Mouse (Mus musculus): ENCODE results near the gene Xrcc1. TPM values are rescaled to one million over a fixed set of nuclear protein-coding genes. Genes with fewer than 3 reads are reported as not detected.

Gene Xrcc1
- polyA plus RNA-seq, 1 experiment from 2014 or later: 17.9 TPM

- H3K27ac ChIP-seq (ENCODE audit: low read depth): no peak overlapping the region
- no peak overlapping the region for H3K9ac ChIP-seq (replicated peaks)
- no peak for ATAC-seq
- H3K4me3 ChIP-seq (ENCODE audit: low read depth, low read length): no peak overlapping the region
- H3K27me3 ChIP-seq (ENCODE audit: insufficient read depth, low read length): no peaks in the 10 kb centered on the region
- no peaks in the 10 kb centered on the region for H3K9me3 ChIP-seq (ENCODE audit: low read length)
- 48% methylated on average over 4 of the region's 4 CpGs for WGBS (ENCODE audit: insufficient replicate concordance)
- H3K4me1 ChIP-seq (ENCODE audit: insufficient read depth): peaks cover 18% of the 10 kb centered on the region
- H3K36me3 ChIP-seq (replicated peaks; ENCODE audit: insufficient read depth, low read length): no peaks in the 10 kb centered on the region
- no peak overlapping the region for H3K4me2 ChIP-seq (ENCODE audit: low read depth, low read length)
- DNase-seq: no peak
- TF ChIP-seq EP300 (IDR thresholded peaks at IDR 0.05; ENCODE audit: low read depth): no peak
- no peak for TF ChIP-seq CTCF (IDR thresholded peaks at IDR 0.05; ENCODE audit: low read depth)
Measured at GRCm38 (mm10) chr7:24598121-24598520, 52.0 kb downstream of the Xrcc1 start.

GRCm38 (mm10) chr7:24599211-24600067, 53.4 kb downstream of the Xrcc1 start:
- DNase-seq (no peak), ATAC-seq (peak; percentile 40)
- H3K4me3 ChIP-seq (ENCODE audit: low read depth, low read length): no peak overlapping the region
- WGBS (ENCODE audit: insufficient replicate concordance): 63% methylated on average over 15 of the region's 15 CpGs
- H3K9ac ChIP-seq (replicated peaks): no peak overlapping the region
- TF ChIP-seq EP300 (IDR thresholded peaks at IDR 0.05; ENCODE audit: low read depth) (no peak), CTCF (IDR thresholded peaks at IDR 0.05; ENCODE audit: low read depth) (peak; percentile 51)
- H3K27ac ChIP-seq (ENCODE audit: low read depth): 0 out of 2 replicates have a peak overlapping the region, but pooled peaks have one; percentile 36
- H3K4me2 ChIP-seq (ENCODE audit: low read depth, low read length): no peak overlapping the region
- H3K27me3 ChIP-seq (ENCODE audit: insufficient read depth, low read length): no peaks in the 10 kb centered on the region
- peaks cover 9% of the 10 kb centered on the region for H3K4me1 ChIP-seq (ENCODE audit: insufficient read depth)
- H3K9me3 ChIP-seq (ENCODE audit: low read length): no peaks in the 10 kb centered on the region
- peaks cover 3% of the 10 kb centered on the region; the same call in 1 of the 2 replicates for H3K36me3 ChIP-seq (replicated peaks; ENCODE audit: insufficient read depth, low read length)

GRCm38 (mm10) chr7:24600941-24601597, 55.0 kb downstream of the Xrcc1 start:
- Histone ChIP-seq H3K27me3 (ENCODE audit: insufficient read depth, low read length) (no peaks in the 10 kb centered on the region), H3K27ac (ENCODE audit: low read depth) (no peak overlapping the region), H3K4me2 (ENCODE audit: low read depth, low read length) (no peak overlapping the region), H3K36me3 (replicated peaks; ENCODE audit: insufficient read depth, low read length) (peaks cover 3% of the 10 kb centered on the region; the same call in 1 of the 2 replicates), H3K4me3 (ENCODE audit: low read depth, low read length) (no peak overlapping the region), H3K4me1 (ENCODE audit: insufficient read depth) (peaks cover 7% of the 10 kb centered on the region), H3K9me3 (ENCODE audit: low read length) (no peaks in the 10 kb centered on the region), H3K9ac (replicated peaks) (no peak overlapping the region)
- DNase-seq: peak; percentile 95
- 7% methylated on average over 13 of the region's 13 CpGs for WGBS (ENCODE audit: insufficient replicate concordance)
- ATAC-seq: peak; percentile 85
- TF ChIP-seq EP300 (IDR thresholded peaks at IDR 0.05; ENCODE audit: low read depth) (no peak), CTCF (IDR thresholded peaks at IDR 0.05; ENCODE audit: low read depth) (peak; percentile 100)

- Histone ChIP-seq H3K27ac (ENCODE audit: low read depth) (no peak overlapping the region), H3K9ac (replicated peaks) (no peak overlapping the region), H3K4me1 (ENCODE audit: insufficient read depth) (peaks cover 11% of the 10 kb centered on the region), H3K9me3 (ENCODE audit: low read length) (no peaks in the 10 kb centered on the region), H3K4me2 (ENCODE audit: low read depth, low read length) (no peak overlapping the region), H3K4me3 (ENCODE audit: low read depth, low read length) (no peak overlapping the region), H3K27me3 (ENCODE audit: insufficient read depth, low read length) (no peaks in the 10 kb centered on the region), H3K36me3 (replicated peaks; ENCODE audit: insufficient read depth, low read length) (peaks cover 7% of the 10 kb centered on the region; the same call in 1 of the 2 replicates)
- DNase-seq (no peak), ATAC-seq (no peak)
- TF ChIP-seq EP300 (IDR thresholded peaks at IDR 0.05; ENCODE audit: low read depth) (no peak), CTCF (IDR thresholded peaks at IDR 0.05; ENCODE audit: low read depth) (no peak)
- 81% methylated on average over 7 of the region's 7 CpGs for WGBS (ENCODE audit: insufficient replicate concordance)
Measured at GRCm38 (mm10) chr7:24605561-24605960, 59.5 kb downstream of the Xrcc1 start.

GRCm38 (mm10) chr7:24606046-24606445, 60.0 kb downstream of the Xrcc1 start:
- no peaks in the 10 kb centered on the region for H3K9me3 ChIP-seq (ENCODE audit: low read length)
- H3K4me2 ChIP-seq (ENCODE audit: low read depth, low read length): no peak overlapping the region
- peak; percentile 49 for DNase-seq
- no peak overlapping the region for H3K9ac ChIP-seq (replicated peaks)
- ATAC-seq: no peak
- no peaks in the 10 kb centered on the region for H3K27me3 ChIP-seq (ENCODE audit: insufficient read depth, low read length)
- H3K4me3 ChIP-seq (ENCODE audit: low read depth, low read length): no peak overlapping the region
- WGBS (ENCODE audit: insufficient replicate concordance): 70% methylated on average over 7 of the region's 7 CpGs
- peaks cover 7% of the 10 kb centered on the region; the same call in 1 of the 2 replicates for H3K36me3 ChIP-seq (replicated peaks; ENCODE audit: insufficient read depth, low read length)
- H3K4me1 ChIP-seq (ENCODE audit: insufficient read depth): peaks cover 15% of the 10 kb centered on the region
- 0 out of 2 replicates have a peak overlapping the region, but pooled peaks have one; percentile 29 for H3K27ac ChIP-seq (ENCODE audit: low read depth)
- no peak for TF ChIP-seq EP300 (IDR thresholded peaks at IDR 0.05; ENCODE audit: low read depth)
- TF ChIP-seq CTCF (IDR thresholded peaks at IDR 0.05; ENCODE audit: low read depth): no peak

GRCm38 (mm10) chr7:24608017-24608416, 61.9 kb downstream of the Xrcc1 start:
- H3K27ac ChIP-seq (ENCODE audit: low read depth): peak overlapping the region; percentile 59; the same call in 1 of the 2 replicates
- TF ChIP-seq EP300 (IDR thresholded peaks at IDR 0.05; ENCODE audit: low read depth): no peak
- peak overlapping the region; percentile 59 for H3K4me2 ChIP-seq (ENCODE audit: low read depth, low read length)
- H3K4me3 ChIP-seq (ENCODE audit: low read depth, low read length): peak overlapping the region; percentile 18; the same call in 1 of the 2 replicates
- peaks cover 6% of the 10 kb centered on the region; the same call in 1 of the 2 replicates for H3K27me3 ChIP-seq (ENCODE audit: insufficient read depth, low read length)
- 36% methylated on average over 6 of the region's 6 CpGs for WGBS (ENCODE audit: insufficient replicate concordance)
- DNase-seq (peak; percentile 75), ATAC-seq (peak; percentile 84)
- H3K9me3 ChIP-seq (ENCODE audit: low read length): no peaks in the 10 kb centered on the region
- 0 out of 2 replicates have a peak overlapping the region, but pooled peaks have one; percentile 48 for H3K9ac ChIP-seq (replicated peaks)
- H3K36me3 ChIP-seq (replicated peaks; ENCODE audit: insufficient read depth, low read length): peaks cover 7% of the 10 kb centered on the region; the same call in 1 of the 2 replicates
- peaks cover 26% of the 10 kb centered on the region for H3K4me1 ChIP-seq (ENCODE audit: insufficient read depth)
